Mouse (Mus musculus) cerebellum, postnatal 36 days (tissue): ENCODE results near the gene B230118H07Rik.
A peak's percentile ranks its signal among the peaks of the same experiment; 100 is the strongest.

Experiments
- DNase-seq, 2 experiments: peaks; one replicate each; pipeline ENCODE4 v3.0.0; 2021 to 2022; ENCODE audit warnings: mixed read lengths in 2 of 2

The B230118H07Rik gene

DNA sequence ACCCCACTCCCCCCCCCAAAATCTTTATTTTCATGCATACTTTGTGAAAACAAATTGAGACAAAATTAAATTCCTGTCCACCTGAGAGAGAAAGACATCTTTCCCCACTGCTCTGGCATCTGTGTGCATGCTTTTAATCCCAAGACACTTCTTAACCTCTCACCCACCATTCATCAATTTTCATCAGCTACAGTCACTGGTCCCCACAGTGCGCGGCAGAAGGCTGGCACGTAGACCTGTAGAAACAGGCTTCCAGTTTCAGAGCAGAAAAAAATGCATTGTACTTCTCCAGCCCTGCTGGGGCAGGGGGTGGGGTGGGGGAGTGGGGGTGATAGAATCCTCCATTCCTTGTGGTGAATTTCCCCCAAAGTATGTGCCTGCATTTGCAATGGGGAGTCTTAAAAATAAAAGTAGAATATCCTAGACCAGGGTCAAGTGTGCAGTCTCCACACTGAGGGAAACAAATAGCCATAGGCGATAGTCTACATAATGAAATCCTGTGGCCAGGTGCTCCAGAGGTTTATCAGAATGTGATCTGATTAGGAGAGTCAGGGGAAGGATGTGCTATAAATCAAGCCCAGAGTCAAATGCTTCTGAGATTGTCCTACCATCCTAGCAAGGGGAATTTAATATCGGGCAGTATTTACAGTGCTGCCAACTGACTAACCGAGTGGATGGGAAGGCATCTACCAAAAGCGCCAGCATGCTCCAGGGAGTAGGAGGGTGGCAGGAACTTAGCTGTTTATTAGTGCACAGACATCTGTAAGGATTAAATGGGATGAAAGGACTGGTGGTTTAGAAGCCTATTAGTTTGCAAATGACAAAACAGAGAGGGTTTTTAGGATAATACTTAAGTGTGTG is 10.1 kb downstream of the B230118H07Rik start:
- no peak for DNase-seq

DNA sequence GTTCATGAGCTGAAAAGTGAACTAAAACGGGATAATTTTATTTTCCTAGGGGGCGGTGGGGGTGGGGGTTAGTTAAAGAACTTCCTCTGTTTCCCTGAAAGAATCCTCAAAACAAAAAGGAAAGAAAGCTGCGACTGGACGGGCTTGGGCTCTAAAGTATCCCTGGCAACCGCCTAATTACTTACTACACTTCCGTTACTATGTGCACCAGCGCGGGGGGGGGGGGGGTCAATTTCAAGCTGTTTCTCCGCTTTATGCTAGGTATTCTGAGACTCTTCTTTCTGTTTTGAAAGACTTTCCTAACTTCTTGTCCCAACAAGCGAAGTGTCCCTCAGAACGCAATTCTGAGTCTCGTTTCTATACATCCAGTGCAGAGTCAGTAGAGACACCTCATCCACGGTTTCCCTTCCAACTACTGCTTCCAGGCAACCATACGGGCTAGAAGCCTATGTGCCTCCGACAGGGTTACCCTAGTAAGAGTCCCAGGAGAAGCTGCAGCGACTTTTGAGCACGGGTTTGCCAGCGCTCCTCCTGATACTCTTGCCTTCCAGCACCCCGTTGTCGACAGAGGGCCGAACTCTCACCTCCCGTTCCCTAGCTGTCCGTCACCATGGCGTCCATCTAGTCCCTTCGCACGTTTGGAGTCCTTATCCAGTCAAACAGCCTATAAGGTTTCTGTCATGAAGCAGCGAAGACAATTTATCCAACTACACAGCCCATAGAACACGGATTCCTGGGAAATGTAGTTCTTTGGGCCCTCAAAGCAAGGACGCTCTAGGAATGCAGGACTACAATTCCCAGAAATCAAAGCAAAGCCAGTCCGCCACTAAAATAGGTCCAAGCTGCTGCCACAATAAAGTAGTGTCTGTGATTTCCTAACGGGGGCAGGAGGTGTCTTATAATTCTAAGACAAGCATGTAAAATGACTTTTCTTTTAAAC is 20.8 kb downstream of the B230118H07Rik start:
- DNase-seq = peak; percentile 69 to 87

DNA sequence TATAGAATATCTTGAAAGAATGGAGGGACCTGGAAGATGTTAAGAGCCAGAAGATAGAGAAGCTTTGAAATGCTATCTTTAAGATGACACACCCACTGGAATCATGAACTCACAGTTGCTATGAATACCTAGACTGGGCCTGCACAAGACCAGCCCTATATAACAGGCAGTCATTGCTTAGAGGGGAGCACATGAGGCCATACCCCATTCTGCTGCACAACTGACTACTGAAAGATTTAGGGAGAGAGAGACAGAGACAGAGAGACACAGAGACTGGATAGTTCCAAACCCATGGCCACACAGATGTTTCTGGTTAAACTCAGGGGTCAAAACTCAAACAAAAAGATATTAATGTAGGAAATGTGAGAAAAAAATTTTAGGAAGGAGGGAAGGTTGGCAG is 22.1 kb downstream of the B230118H07Rik start:
- no peak for DNase-seq

DNA sequence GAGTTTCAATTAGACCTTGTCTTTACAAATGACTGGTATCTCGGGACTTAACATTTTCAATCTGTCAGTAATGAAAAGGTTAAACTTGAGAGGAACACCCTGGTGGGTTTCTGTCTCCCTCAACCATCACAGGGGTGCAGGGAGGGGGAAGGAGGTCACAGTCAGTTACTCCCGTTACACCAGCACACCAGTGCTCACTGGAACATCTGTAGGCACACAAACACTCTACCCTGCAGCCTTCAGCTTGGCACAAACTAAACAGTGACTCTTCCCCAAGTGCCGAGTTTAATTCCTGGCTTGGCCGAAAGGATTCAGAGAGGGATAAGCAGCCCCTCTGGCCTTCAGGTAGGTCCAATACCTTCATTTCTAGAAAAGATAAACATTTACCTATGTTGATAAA is 24.8 kb downstream of the B230118H07Rik start, which contains the start of gene Rag2:
Gene Rag2 (plus strand): TSS at position 193 of the 400 bp plus-strand sequence.
- DNase-seq = no peak

DNA sequence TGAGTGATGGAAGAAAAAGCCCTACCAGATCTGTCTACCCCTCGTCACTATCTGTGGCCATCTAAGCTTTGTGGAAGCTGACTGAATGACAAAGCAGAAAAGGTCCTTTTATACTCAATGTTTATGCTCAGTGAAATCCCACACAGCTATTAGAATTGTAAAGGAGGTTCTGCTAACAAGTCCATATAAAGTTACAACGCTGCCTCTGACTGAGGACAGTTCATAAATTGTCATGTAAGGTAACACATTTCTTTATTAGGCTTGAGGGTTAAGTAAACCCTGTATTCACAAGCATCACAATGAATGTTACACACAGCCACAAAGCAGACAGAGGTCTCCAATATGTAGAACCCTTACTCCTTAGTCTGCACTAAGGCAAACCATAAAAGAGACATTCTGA is 25.3 kb downstream of the B230118H07Rik start:
- DNase-seq = no peak

DNA sequence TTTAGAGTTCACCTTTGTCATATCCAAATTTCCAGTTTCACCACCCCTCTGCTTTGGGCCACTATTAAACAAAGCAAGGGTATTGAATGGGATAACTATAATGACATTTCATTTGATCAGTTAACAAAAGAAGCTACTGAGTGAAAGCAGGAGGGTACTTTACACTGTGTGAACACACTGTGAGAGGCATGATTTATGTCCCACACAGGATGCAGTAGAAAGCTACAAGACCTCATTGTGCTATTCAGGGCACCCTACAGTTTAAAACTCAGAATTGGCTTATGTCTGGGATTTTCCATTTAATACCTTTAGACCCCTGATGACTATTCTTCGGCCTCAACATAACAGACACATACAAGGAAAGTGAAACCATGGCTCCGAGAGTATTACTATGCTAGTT is 26.3 kb downstream of the B230118H07Rik start:
- DNase-seq = no peak

DNA sequence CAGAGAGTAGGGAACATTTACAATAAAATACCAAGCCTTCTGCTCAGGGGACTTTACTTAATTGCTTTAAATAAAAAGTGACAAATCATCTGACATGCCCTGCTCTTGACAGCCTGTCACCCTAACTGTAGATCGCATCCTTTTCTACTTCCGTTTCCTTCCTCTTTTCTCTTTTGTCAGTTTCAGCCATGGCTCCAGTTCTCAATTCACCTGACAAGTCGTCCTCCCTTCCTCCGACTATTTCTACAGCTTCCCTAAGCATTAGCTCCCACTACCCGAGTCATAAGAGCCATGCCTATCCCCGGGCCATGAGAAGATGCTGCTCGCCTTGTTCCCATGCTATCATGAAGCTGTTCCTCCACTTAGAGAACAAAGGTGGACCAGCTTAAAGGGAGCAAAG is 27.7 kb downstream of the B230118H07Rik start:
- DNase-seq = no peak

DNA sequence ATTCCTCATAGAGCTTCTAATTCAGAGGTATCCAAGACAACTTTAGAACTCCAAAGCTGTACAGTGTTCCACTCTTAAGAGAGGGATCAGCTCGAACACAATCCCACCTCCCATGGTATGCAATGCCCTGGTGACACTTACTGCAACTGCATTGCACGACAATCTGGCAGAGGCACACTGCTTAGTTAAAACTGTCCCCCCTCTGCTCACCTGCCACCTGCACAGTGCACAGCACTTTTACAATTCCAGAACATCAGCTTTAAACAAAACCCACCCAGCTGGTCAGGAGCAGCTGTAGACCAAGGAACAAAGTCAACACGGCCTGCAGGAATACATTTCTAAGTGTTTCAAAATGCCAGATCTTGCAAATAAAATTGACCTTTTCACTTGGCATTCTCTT is 28.4 kb downstream of the B230118H07Rik start:
- DNase-seq = no peak

DNA sequence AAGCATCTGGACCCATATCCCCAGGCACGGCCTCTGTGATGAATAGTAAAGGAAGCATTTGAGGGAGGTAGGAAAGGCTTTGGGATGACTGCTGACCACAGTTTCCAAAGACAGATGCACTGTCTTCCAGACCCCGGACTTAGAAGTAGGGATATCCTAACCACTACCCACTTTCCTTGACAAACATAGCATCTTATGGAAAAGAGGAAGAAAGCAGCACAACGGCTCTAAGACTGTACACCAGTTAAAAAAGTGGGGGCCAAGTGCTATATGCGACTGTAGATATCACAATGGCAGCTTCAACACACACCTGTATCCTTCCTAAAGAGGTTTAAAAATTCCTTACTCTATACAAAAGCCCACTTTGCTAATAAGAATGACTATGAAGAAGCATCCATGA is 31.0 kb downstream of the B230118H07Rik start:
- DNase-seq = no peak

DNA sequence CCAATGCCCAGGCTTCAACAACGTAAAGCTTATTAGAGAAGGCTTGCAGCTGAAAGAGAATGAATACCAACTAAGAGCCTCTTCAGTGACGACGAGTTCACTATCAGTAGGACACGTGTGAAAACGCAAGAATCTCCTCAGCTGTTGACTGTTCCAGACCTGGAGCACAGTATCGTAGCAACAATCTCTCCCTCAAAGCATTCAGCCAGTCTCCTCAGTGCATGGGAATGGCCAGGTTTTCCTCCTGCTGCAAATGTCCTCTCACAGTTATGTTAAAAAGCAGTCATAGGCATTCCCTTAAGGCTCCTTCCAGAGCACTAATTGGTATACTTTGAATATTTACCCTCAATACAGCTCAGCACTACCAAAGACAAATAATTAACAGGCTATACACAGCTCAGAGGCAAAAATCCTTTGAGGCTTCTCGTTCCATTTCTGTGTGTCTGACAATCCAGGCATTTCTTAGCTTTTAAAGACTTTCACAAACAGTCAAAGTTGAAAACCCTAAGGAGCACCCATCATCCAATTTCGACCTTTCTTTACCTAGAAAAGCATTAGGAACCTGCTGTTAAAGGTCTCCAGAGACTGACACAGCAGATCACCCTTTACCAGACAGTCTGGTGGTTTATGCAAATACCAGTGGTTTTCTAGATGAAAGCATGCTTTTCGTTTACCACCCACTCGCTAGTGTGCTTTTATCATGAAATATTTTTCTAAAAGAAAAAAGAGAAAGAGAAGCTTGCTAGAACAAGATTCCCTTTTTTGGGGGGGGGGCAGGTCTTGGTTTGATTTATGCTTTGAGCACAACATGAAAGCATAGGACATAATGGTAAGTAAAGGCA is 33.6 kb downstream of the B230118H07Rik start:
- DNase-seq = no peak

DNA sequence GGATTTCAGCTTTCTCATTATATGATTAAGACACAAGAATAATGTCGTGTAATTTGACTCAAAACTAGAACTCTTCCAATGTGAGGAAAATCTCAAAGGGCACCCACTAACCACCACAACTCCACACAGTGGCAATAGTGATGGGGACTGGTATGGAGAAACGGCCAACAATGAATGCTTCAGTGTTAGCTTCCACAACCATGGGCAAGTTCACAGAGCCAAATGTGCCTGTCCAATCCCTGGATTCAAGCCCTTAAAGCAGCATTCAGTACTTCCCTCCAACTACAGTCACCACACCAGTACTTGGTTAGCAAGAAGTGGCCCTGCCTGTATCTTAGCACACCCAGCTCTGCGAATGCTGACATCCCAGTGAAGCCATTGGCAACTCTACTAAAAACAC is 38.5 kb downstream of the B230118H07Rik start:
- no peak for DNase-seq

DNA sequence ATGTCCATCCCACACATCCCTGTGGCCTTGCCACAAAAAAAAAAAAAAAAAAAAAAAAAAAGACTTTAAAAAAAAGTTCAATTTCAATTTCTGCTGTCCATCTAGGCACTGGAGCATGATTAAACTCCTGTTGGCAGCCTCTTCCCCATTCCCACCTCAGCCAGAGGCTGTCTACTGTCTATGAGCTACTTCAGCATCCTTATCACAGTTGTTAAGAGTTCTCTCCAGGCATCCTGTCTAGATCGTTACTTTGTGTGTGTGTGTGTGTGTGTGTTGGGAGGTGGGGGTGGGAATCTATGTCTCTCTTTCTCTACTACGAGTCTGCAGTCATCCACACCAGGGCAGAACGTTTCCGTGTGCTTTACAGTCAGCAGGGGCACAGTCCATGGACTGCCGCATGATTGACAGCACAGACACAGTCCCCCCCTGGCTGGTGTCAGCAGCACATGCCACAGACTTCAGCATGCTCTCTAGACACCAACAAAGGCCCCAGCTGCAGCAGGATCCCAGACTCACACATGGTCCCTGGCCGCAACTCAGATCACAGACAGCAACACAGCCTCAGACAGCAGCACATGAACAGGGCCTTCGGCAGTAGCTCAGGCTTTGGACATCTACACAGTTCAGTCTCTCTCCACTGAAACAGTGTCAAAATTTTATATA is 41.0 kb downstream of the B230118H07Rik start:
- no peak for DNase-seq

DNA sequence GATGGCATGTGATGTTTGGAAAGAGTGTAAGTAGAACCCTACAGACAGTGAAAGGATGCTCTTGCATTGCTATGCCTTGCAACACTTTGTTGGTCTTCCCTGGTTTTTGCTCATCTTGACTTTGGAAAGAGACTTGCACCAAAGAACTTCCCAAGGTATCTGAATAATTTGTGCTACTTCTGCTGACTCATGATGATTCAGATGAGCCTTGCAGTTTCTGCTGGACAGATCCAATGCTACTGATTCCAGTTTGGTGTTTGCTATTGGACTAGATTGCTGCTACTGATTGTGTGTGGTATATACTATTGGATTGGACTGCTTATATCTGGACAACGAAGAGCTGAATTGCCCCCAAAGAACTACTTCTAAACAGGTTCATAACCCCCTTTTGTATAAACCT is 46.2 kb downstream of the B230118H07Rik start:
- DNase-seq = no peak

DNA sequence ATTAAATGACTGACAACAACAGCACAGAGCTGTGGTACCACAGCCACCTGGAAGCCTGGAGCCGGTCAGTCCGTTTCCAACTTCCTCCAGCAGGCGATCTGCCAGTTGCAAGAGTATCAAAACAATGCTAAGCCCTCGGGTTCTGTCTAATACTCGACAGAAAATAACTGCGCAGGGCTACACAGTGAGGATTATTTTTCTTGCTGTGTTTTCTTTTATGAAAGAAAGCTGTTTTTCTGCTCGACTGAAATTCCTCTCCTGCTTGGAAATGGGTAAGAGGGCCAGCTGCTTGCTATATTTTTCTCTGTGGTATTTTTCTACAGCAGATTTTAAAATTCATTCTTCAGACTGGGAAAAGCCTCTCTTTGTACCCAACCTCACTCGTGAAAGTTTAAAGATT is 48.6 kb downstream of the B230118H07Rik start:
- DNase-seq = peak; percentile 65

DNA sequence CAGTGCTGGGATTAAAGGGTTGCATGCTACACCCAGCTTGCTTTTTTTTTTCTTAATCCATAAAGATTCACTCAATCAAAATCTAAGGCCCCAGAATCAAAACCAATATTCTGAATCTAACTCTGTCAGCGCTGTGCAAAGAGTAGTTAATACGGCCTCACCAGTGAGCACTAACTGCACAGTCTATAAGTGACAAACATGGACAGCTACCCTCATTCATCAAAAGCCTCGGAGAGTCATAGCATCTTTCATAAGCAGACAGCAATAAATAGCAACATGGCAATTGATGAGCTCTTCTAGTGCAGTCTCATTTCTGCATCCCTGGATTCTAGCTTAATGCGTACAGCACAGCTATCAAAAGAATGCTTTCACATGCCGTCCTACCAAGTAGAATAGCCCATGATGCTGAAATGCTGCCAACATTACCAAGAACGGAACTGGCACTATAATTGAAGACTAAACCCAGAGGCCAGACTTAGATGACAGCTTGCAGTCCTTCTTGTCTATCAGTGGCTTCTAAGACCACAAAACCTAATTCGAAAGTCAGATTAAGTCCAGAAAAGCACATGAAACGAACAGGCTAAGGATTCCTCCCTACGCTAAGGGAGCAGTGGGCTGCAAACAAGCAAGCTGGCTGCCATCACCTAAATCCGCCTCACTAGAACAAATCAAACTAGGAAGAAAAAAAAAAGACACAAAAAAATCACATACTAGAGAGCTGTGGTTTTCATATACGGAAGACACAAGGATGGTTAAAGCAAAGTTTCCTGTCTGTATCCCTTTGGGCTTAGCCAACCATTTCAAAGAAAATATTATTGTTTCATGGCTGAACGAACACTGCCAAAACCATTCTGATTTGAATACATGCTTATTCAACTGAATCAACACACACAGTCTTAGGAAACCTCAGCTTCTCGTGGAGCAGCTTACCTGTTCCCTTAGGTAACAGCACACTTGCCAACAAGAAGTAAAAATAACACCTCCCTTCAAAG is 50.8 kb downstream of the B230118H07Rik start:
- DNase-seq = peak in 1 of 2 experiments; percentile 56

DNA sequence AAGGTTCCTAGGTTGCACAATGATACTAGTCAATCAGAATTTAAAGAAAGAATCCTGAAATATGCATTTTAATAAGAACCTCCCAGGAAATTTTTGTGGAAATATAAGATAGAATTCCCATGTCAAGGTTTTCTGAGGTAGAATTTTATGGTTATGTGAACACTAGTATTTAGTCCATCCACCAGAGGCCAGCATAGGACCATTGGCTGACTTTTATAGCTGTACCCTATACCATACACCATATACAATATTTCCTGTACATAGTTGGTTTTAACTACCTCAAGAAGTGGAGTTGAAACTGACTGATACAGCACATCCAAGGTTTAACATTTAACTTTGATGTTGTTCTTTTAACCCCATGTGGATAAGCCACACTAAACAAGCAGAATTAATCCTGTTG is 52.1 kb downstream of the B230118H07Rik start:
- DNase-seq = no peak

DNA sequence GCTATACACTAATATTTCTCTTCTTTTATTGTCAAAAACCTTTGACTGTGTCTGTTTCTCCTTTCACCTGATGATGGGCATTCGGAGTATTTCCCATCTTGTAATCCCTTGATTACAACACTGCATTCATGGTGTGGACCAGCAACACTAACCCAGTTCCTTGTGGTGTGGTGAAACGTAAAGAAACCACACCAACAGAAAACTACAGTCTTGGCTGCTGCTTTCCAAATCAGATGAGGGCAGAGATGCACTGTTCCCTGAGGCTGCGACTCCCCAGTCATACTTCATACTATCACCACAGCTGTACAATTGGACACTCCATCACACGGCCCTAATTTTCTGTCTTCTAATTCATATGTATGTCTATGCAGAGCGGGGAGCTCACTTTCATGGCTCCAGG is 54.7 kb downstream of the B230118H07Rik start:
- no peak for DNase-seq

DNA sequence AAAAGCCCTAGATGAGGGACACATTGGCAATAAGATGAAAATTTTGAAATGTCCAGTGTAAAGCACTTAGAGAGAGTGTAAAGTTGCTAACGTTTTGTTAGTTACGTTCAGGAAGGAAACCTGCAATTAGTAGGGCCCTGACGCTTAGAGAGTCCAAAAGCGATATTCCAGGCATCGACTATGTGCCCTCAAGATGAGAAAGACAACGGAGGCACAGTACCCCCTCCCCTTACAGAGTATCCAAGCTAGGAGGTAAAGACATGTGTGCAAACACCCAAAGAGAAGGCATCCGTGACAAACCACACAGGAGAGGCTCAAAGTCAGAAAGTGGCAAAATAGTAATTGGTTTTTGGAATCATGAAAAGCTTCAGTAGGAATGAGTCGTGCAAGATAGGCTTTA is 56.4 kb downstream of the B230118H07Rik start:
- no peak for DNase-seq

DNA sequence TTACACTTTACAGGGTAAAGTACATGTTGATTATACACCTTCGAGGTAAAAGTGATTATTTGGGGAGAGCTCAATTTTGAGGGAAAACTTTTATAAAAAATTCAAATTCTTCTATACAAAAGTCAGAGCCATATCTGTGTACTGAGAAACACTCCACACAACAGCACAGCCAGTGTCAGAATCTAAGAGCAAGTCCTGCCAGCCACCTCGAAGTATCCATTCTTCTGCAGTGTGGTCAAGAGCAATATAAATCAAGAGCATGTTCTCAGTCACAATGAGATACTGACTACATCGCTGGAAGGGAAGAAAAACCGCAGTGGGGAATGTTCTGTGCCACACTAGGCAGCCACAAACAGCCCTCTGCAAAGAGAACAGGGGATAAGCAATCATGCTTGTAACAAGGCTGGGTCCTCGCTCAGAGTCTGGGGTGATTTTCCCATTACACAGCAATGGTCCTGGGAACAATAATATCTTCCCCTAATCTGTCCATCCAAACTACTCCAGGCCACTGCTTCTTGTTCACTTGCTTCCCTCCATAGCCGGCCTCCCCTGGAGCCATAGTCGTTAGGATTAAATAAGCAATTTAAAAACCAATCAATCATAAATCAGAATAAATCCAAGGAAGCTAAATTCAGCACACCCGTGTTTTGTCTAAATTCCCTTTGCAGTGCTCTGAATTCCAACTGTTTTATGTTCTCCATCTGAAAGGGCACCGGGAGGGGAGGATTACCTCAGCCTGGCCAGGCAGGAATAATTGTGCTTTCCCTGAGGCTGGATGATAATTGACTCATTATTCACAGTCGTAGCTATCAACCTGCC is 57.1 kb downstream of the B230118H07Rik start:
- DNase-seq = peak; percentile 21 to 33

DNA sequence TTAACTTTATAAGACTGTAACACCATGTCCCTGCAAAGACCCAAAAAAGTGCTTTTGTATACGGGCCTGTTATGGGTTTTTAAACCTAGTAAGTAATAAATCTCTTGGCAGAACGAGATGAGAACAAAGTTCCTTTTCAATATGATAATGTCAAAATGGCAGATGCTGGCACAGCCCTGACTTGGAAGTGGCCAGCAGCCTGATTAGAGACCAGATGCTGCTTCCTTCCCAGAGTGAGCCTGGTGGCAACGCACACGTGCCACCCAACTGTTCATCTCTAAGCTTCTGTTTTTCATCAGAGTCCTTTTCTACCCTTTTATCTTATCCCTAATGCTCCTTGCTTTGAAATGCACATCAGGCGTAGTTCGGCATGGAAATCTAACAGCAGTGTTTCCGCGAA is 58.0 kb downstream of the B230118H07Rik start:
- DNase-seq = no peak
